Mouse (Mus musculus) B cell, adult 2 months (primary cell): Measurements from ENCODE around the gene Btn1a1.
A peak's percentile ranks its signal among the peaks of the same experiment; 100 is the strongest.

ENCODE experiments used
- DNase-seq, 2 experiments: peaks; one replicate each; pipeline ENCODE4 v3.0.0; 2022

Gene Btn1a1

GRCm38 (mm10) chr13:23412630-23413521 lies 52.8 kb downstream of the Btn1a1 start:
- peak; percentile 64 to 65 for DNase-seq

GRCm38 (mm10) chr13:23412211-23412629 lies 53.5 kb downstream of the Btn1a1 start:
- DNase-seq: no peak

GRCm38 (mm10) chr13:23411311-23412210 lies 54.1 kb downstream of the Btn1a1 start:
- DNase-seq: peak; percentile 42 to 45

- no peak for DNase-seq
Measured at GRCm38 (mm10) chr13:23410632-23411031, 55.1 kb downstream of the Btn1a1 start.
